Mouse (Mus musculus) cortical plate, adult 2 months (tissue): Measurements from ENCODE around the gene Alad.

Experiments
- CTCF ChIP-seq: fragments of 200-500 bp; IDR thresholded peaks from 2 replicates; pipeline ENCODE4 v1.5.1; 2011; ENCODE audit warnings: mild to moderate bottlenecking, control low read depth, low read length; ENCODE audit not compliant: insufficient read depth; ENCODE audit errors: extremely low read depth
- POLR2A ChIP-seq: fragments of 200-500 bp; IDR thresholded peaks from 2 replicates; pipeline ENCODE4 v1.6.1; 2011; ENCODE audit warnings: mild to moderate bottlenecking, low read length, control low read depth; ENCODE audit not compliant: insufficient read depth; ENCODE audit errors: extremely low read depth

DNA sequence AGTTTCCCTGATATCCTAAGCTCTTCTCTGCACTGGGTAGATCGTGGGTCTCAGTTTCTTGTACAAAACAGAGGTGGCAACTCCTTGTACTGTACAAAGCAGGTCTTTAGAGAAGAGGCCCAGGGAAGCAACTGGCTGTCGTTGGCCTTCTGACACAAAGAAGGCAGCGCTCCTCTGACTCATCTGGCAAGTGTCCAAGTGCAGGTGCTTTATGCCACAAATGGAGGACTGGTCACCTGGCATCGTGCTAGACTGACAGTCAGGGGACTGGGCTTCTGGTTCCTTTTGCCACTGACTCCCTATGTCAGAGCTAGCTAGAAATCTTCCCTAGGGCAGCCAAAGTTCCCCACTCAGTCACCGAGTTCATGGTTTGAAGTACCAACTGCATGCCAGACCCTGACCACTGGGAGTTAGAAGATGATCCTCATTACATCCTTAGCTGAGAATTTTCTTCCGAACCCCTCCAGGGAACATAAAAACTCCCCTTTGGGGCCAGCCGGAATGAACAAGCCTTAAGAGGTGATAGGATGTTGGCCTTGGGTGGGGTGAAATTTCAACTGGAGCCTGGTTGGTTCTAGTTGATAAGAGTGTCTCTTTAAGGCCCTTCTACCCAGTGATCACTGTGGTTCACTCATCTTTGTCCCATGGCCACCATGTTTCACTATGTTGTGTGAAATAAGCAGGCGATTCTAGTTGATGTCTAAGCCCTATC, 34.1 kb downstream of the Alad start:
- TF ChIP-seq CTCF (no peak), POLR2A (no peak)
